Mouse (Mus musculus) lung, adult 2 months (tissue): Measurements from ENCODE around the gene Pigh.

Experiments
- CTCF ChIP-seq: fragments of 200-500 bp; IDR thresholded peaks from 2 replicates; pipeline ENCODE4 v1.5.1; 2011; ENCODE audit warnings: mild to moderate bottlenecking, low read length, control low read depth; ENCODE audit not compliant: insufficient read depth
- POLR2A ChIP-seq: fragments of 200-500 bp; IDR thresholded peaks from 2 replicates; pipeline ENCODE4 v1.6.1; 2011; ENCODE audit warnings: low read depth, mild to moderate bottlenecking, control low read depth, low read length, borderline replicate concordance; ENCODE audit errors: extremely low read depth

GRCm38 (mm10) chr12:79070736-79071333, 18.6 kb downstream of the Pigh start:
- TF ChIP-seq CTCF = no peak
- TF ChIP-seq POLR2A = no peak
